In the genomic region with DNA sequence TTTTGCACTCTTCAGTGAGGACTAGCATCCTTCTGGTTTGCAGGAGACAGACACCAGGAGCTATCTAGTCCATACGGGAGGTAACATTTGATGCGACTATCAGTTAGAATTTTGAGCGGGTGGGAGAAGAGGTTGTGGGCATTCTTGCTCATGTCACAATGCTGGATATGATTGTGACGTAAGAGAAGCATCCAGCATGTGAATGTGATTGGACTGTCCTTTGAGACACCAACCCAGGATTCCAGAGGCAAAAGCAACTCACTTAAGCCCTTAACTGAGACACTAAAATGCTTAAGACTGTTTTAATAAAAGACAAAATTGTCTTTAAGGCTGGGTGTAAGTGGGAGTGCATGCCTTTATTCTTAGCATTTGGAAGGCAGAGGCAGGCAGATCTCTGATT, we compare ENCODE assay signal across 8 mouse cellular contexts. TPM values are rescaled to one million over a fixed set of nuclear protein-coding genes. Genes with fewer than 3 reads are reported as not detected.
DNase-seq lines count a peak whose midpoint lies in the region; ATAC-seq lines count a peak whose summit lies in the region.

A gene (minus strand): TSS at position 101 of the 400 bp plus-strand sequence.

- no peak for DNase-seq in lung, postnatal 14 days
- no peak for DNase-seq in embryonic facial prominence, embryonic 14.5 days (ENCODE audit: low spot score)
- no peak for DNase-seq in left cerebral cortex, postnatal 36 days (ENCODE audit: low spot score in 2 of 2)
- no peak for DNase-seq in MN1 (ENCODE audit: low spot score)
- DNase-seq in right cerebral cortex, adult 2 months (ENCODE audit: low spot score in 2 of 2) = no peak

- H3K4me1 ChIP-seq in lung, embryonic 15.5 days = no peaks in the 10 kb centered on the region
- no peaks in the 10 kb centered on the region for H3K4me1 ChIP-seq in embryonic facial prominence, embryonic 14.5 days (ENCODE audit: control insufficient read depth, insufficient read depth, low read length)
- no peaks in the 10 kb centered on the region for H3K4me1 ChIP-seq in heart, embryonic 16.5 days (ENCODE audit: control insufficient read depth, insufficient read depth, low read length)
- no peaks in the 10 kb centered on the region for H3K4me1 ChIP-seq in neural tube, embryonic 15.5 days

- no peaks in the 10 kb centered on the region for H3K36me3 ChIP-seq in lung, embryonic 15.5 days
- no peaks in the 10 kb centered on the region for H3K36me3 ChIP-seq in embryonic facial prominence, embryonic 14.5 days (ENCODE audit: control insufficient read depth, insufficient read depth, low read length)
- H3K36me3 ChIP-seq in heart, embryonic 16.5 days (ENCODE audit: control insufficient read depth, insufficient read depth) = no peaks in the 10 kb centered on the region
- H3K36me3 ChIP-seq in neural tube, embryonic 15.5 days = no peaks in the 10 kb centered on the region

- no peaks in the 10 kb centered on the region for H3K27me3 ChIP-seq in lung, embryonic 15.5 days
- no peaks in the 10 kb centered on the region for H3K27me3 ChIP-seq in embryonic facial prominence, embryonic 14.5 days (replicated peaks; ENCODE audit: control insufficient read depth, insufficient read depth, low read length)
- no peaks in the 10 kb centered on the region for H3K27me3 ChIP-seq in heart, embryonic 16.5 days (ENCODE audit: control insufficient read depth, insufficient read depth, low read length)
- no peaks in the 10 kb centered on the region for H3K27me3 ChIP-seq in neural tube, embryonic 15.5 days (replicated peaks)

- no peak for ATAC-seq in lung, embryonic 15.5 days (ENCODE audit: borderline replicate concordance, extremely low read depth, low FRiP score, low TSS enrichment)
- ATAC-seq in embryonic facial prominence, embryonic 14.5 days (ENCODE audit: low read depth) = no peak
- no peak for ATAC-seq in heart, embryonic 16.5 days (replicated peaks; ENCODE audit: extremely low read depth, insufficient read depth, low FRiP score)
- ATAC-seq in neural tube, embryonic 15.5 days (ENCODE audit: low FRiP score) = no peak

- no peak within 1 kb of the TSS for H3K27ac ChIP-seq in lung, embryonic 15.5 days
- no peak within 1 kb of the TSS for H3K27ac ChIP-seq in embryonic facial prominence, embryonic 14.5 days (replicated peaks; ENCODE audit: low read depth, low read length)
- H3K27ac ChIP-seq in heart, embryonic 16.5 days (ENCODE audit: low read length) = peak within 1 kb of the TSS; percentile 42; the same call in 1 of the 2 replicates
- H3K27ac ChIP-seq in neural tube, embryonic 15.5 days (replicated peaks) = no peak within 1 kb of the TSS

- H3K4me3 ChIP-seq in lung, embryonic 15.5 days = no peak within 1 kb of the TSS
- H3K4me3 ChIP-seq in embryonic facial prominence, embryonic 14.5 days (ENCODE audit: low read depth, low read length) = no peak within 1 kb of the TSS
- no peak within 1 kb of the TSS for H3K4me3 ChIP-seq in heart, embryonic 16.5 days (ENCODE audit: low read length)
- no peak within 1 kb of the TSS for H3K4me3 ChIP-seq in neural tube, embryonic 15.5 days (replicated peaks)

- intact Hi-C loops in left cerebral cortex, postnatal 36 days (cut with DNase I) = no loop called here

- no peaks in the 10 kb centered on the region for H3K9me3 ChIP-seq in lung, embryonic 15.5 days
- no peaks in the 10 kb centered on the region for H3K9me3 ChIP-seq in embryonic facial prominence, embryonic 14.5 days (ENCODE audit: control insufficient read depth, low read length)
- H3K9me3 ChIP-seq in heart, embryonic 16.5 days (replicated peaks; ENCODE audit: control insufficient read depth, low read length) = no peaks in the 10 kb centered on the region
- H3K9me3 ChIP-seq in neural tube, embryonic 15.5 days (replicated peaks) = no peaks in the 10 kb centered on the region

- no peak within 1 kb of the TSS for H3K4me2 ChIP-seq in lung, embryonic 15.5 days
- no peak within 1 kb of the TSS for H3K4me2 ChIP-seq in embryonic facial prominence, embryonic 14.5 days (ENCODE audit: low read depth, low read length)
- no peak within 1 kb of the TSS for H3K4me2 ChIP-seq in heart, embryonic 16.5 days (ENCODE audit: low read depth, low read length)
- H3K4me2 ChIP-seq in neural tube, embryonic 15.5 days = no peak within 1 kb of the TSS

- H3K9ac ChIP-seq in lung, embryonic 15.5 days = no peak within 1 kb of the TSS
- no peak within 1 kb of the TSS for H3K9ac ChIP-seq in embryonic facial prominence, embryonic 14.5 days (ENCODE audit: low read depth, low read length)
- no peak within 1 kb of the TSS for H3K9ac ChIP-seq in heart, embryonic 16.5 days (ENCODE audit: low read length)
- no peak within 1 kb of the TSS for H3K9ac ChIP-seq in neural tube, embryonic 15.5 days (replicated peaks)

- WGBS in lung, embryonic 15.5 days = 93% methylated on average over 4 of the region's 4 CpGs
- WGBS in embryonic facial prominence, embryonic 14.5 days = 92% methylated on average over 4 of the region's 4 CpGs
- WGBS in heart, embryonic 16.5 days = 91% methylated on average over 4 of the region's 4 CpGs
- 98% methylated on average over 4 of the region's 4 CpGs for WGBS in neural tube, embryonic 15.5 days

RNA-seq across cellular contexts. Expression of the gene that starts here (rescaled TPM):
- 65.6 and 66.1 TPM in 2 replicates for polyA plus RNA-seq in lung, embryonic 15.5 days (2015; fragmentation: Nextera tagmentation; extraction: Ambion mirVana)
- 64.1 and 66.5 TPM in 2 replicates for polyA plus RNA-seq in embryonic facial prominence, embryonic 14.5 days (2014; fragmentation: Nextera tagmentation; extraction: Ambion mirVana)
- polyA plus RNA-seq in heart, embryonic 16.5 days (2015; fragmentation: Nextera tagmentation; extraction: Ambion mirVana) = 62.1 and 64.7 TPM in 2 replicates
- 10 to 100 TPM; 94.7 to 97.0 TPM for total RNA-seq in left cerebral cortex, postnatal 36 days (2021)
- polyA plus RNA-seq in neural tube, embryonic 15.5 days (2015; fragmentation: Nextera tagmentation; extraction: Ambion mirVana) = 105 and 109 TPM in 2 replicates
